Mouse (Mus musculus) inflammation-experienced regulatory T-cells, adult 6 months (primary cell): ENCODE results near the gene Apaf1. TPM values are rescaled to one million over a fixed set of nuclear protein-coding genes. Genes with fewer than 3 reads are reported as not detected.

ENCODE experiments used
- ATAC-seq: one replicate; pipeline ENCODE4 v1.8.0; 2017
- polyA plus RNA-seq, 3 experiments: library from polyadenylated mRNA; unstranded; fragments of 100-300 nt; shearing (Covaris generic); gene quantifications; one replicate each; pipeline ENCODE4 v1.2.1; 2017

Apaf1 gene
- polyA plus RNA-seq, 3 experiments from 2014 or later: 6.9 to 23.2 (median 11.6) TPM

DNA sequence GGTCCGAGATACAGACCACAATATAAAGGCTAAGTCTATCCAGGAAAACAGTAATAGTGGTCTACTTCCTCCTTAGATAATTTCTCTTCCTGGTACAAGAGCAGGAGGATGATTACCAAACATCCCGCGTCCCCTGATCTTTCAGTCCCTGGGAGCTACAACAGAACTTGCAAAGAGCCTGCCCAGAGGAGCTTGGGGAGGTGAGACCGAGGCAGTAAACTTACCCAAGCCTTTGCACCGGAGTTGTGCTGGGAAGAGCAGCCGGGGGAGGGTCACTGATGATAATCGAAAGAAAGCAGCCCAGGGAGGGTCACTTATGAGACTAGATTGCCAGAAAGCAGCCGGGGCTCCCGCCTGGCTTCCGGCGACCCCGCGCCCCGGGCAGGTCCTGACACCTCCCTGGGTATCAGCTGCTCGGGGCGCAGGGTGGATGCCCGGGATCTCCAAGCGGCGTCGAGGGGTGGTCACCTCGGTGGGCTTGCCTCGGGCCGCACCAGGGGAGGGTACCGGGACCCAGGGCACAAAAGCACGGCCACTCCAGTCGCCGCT lies 537 bp downstream of the Apaf1 start:
- peak; percentile 22 for ATAC-seq

DNA sequence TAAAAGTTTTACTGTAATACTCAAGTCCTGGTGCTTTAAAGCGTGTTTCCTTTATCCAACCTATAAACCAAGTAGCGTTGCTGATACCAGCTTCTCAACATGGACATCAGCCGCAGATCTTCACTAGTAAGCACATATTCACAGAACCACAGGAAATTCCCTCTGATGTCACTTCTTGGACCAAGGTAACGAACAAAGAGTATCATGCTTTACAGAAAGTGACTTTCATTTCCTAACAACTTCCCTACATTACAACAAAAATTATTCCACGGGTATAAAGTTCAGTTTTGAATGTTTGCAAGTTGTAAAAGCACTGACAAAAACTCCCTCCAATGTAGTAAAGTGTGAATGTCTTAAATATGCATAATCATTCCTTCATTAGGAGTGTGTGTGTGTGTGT lies 2.0 kb downstream of the Apaf1 start:
- ATAC-seq: no peak

- no peak for ATAC-seq
Observed at GRCm38 (mm10) chr10:91076667-91077066, 5.9 kb downstream of the Apaf1 start.

DNA sequence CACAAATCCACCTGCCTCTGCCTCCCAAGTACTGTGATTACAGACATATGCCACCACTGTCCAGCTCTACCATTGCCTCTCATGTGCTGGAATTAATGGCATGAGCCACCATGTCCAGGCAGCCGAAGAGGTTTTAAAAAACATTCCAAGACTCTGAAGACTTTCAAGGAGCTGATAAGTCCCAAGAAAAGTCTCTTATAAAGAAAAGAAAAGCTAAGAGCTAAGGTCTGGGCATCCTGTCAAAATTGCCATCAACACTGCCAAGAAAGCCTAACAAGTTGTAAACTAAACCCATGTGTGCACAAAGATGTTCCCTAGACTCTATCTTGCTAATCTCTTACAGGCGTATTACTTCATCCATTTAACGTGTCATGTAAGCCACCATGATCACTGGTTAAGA lies 9.2 kb downstream of the Apaf1 start:
- ATAC-seq: no peak

- ATAC-seq: peak; percentile 69
Observed at GRCm38 (mm10) chr10:91071768-91072167, 10.8 kb downstream of the Apaf1 start.

DNA sequence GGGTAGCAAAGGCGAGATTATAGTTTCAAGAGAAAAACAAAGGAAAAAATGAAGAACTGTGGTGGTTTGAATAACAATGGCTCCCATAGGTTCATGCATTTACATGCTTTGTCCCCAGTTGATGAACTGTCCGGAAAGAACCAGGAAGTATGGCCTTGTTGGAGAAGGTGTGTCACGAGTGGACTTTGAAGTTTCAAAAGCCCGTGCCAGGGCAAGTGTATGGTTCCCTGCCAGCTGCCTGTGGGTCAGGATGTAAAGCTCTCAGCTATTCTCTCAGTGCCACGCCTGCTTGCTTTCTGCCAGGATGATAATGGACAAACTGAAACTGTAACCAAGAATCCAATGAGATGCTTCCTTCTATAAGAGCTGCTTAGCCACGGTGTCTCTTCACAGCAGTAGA lies 20.2 kb downstream of the Apaf1 start:
- no peak for ATAC-seq

DNA sequence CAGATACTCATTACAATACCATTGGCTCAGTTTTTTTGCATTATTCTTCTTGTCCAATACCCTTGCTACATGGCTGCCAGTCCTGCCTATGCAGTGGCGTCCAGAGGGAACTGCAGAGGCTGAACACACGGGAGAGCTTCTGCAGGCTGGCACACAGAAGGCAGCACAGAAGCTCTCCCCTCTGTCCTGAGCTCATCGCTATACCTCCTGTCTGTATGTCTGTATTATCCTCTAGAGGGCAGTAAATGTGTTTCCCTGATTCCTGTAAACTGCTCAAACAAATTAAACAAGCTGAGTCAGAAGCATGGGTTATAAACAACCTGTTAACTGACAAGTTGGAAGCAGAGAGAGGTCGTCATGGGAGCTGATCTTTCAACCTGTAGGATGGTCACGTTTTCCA lies 21.8 kb downstream of the Apaf1 start:
- ATAC-seq: peak; percentile 38

- ATAC-seq: no peak
Observed at GRCm38 (mm10) chr10:91052734-91053133, 29.8 kb downstream of the Apaf1 start.

DNA sequence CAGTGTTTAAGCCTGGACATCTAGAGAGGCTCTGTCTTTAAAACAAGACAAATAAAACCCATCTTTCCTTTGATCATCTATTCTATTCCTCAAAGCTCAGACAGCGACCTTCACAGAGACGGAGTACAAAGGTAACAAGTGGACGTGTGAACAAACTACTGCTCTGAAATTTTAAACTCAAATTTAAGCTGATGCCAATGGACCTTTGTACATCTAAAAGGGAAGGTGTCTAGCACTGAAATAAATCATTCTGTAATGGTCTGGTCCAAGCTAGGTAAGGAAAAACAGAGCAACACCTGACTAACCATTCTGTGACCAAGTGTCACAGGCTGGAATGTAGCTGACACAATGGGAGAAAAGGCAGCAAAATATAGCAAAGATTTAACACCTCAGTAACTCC lies 31.4 kb downstream of the Apaf1 start:
- ATAC-seq: no peak

DNA sequence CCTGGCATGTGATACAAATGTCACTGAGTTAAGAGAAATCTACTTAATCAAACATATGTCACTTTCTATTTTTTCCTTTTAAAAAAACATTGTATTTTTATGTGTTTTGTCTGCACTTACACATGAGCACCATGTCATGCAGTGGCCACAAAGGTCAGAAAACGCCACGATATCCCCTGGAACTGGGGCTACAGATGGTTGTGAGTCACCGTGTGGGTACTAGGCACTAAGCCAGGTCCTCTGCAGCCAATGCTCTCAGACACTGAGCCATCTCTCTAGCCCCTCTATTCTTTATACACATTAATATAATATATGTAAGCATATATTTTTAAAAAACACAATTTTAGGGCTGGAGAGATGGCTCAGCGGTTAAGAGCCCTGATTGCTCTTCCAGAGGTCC lies 32.9 kb downstream of the Apaf1 start:
- no peak for ATAC-seq

- peak; percentile 43 for ATAC-seq
Observed at GRCm38 (mm10) chr10:91033942-91034341, 48.6 kb downstream of the Apaf1 start.

DNA sequence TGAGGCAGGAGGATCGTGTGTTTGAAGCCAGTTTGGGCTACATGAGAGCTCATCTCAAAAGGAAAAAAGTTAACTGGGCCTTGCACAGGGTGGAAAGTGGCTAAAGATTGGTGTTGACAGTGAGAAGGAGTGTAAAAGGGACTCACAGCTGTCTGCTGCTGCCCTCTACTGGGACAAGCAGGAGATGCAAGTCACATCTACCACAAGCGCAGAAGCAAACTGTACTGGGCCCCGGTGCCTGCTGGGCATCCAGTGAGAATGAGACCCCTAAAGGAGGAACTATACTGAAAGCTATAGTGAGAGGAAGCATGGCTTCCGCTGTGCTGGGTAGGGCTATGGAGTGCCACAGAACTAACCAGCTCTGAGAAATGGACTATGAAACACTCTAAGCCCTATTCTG lies 50.2 kb downstream of the Apaf1 start:
- ATAC-seq: peak; percentile 75

DNA sequence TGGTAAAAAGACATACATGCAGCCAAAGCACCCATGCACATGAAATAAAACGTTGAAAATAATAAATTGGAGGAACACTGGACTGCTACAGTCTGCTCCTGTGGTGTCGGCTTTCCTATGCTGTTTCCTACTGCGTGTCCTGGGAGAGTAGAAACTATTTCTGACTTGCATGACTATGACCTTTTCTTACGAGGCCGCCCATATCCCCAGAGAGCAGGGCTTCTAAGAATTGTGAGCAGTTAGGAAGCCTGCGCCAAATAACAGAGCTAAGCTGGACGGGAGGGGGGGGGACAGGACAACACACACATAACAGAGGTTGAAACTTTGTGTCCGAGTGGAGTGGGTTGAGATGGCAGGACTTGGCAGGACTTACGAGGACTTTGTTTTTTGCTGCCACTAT lies 51.4 kb downstream of the Apaf1 start:
- ATAC-seq: no peak

DNA sequence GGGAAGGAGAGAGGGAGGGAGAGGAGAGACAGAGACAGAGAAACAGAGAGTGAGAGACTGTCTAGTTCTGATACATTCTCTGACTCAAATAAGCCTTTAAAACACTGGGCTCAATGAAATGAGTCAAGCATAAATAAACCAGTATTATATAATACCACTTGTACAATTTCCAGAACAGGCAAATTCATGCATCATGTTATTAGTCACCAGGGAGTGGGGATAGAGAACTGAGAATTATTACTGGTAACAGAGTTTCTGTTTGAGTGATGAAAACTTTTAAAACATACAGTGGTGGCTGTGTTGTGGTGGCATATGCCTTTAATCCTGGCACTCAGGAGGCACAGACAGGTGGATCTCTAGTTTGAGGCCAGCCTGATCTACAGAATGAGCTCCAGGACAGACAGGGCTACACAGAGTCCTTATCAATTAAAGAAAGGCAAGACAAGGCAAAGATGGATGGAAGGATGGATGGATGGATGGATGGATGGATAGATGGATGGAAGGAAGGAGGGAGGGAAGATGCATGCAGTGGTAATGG lies 53.5 kb downstream of the Apaf1 start:
- ATAC-seq: no peak

- ATAC-seq: no peak
Observed at GRCm38 (mm10) chr10:91027964-91028363, 54.6 kb downstream of the Apaf1 start.

- ATAC-seq: no peak
Observed at GRCm38 (mm10) chr10:91027468-91027867, 55.1 kb downstream of the Apaf1 start.

- ATAC-seq: no peak
Observed at GRCm38 (mm10) chr10:91005858-91006538, 76.6 kb downstream of the Apaf1 start.

DNA sequence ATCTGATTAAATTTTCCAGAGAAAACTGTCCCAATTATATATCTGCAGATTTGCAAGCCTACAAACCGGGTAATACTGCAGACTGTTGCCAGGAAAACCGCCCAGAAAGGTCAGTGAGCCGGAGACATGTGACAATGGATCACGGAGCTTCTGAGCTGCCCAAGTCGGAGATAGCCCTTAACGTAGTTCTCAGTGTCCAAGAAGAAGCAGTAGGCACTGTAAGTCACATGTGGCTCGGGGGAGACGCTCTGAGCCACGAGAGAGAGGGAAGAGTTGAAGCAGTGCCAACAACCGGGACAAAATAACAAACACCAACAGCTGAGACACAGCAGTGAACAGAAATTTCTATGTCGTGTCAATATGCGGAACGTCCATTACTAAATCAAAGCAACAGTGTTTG lies 81.1 kb downstream of the Apaf1 start:
- no peak for ATAC-seq

- ATAC-seq: no peak
Observed at GRCm38 (mm10) chr10:90999899-91000298, 82.7 kb downstream of the Apaf1 start.

DNA sequence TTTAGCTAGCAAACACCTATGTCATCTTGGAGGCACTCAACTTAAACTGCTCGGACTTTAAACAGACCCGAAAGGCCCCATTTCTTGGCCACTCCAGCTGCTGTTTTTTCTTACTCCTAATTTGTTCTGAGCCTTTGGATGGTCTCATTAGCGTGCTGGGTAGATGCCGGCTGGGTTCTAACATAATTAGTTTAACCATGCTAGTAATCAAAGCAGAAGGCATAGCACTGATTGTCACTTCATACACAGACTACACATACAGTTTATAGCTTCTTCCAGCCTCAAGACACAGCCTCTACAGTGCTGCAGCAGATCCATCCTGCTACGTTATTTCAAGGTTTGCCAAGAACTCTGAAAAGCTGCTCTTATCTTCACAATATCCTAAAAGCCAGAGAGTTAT lies 88.7 kb downstream of the Apaf1 start:
- ATAC-seq: no peak

GRCm38 (mm10) chr10:90992237-90992636 lies 90.3 kb downstream of the Apaf1 start:
- no peak for ATAC-seq

DNA sequence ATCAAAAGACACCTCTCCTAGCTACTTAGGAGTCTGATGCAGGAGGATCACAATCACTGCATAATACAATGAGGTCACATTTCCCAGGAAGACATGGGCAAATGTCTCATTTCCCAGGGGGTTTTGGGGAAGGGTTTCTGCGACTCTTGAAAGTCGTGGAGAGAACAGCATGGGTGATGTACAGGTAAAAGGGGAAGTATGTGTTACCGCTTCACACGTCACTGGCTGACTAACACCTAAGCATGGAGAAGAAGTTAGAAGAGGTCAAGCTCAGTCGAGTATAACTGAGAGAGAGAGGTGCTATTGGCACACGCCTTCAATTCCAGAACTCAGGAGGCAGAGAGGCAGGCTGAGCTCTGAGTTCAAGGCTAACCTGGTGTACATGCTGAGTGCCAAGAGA lies 92.2 kb downstream of the Apaf1 start:
- no peak for ATAC-seq

GRCm38 (mm10) chr10:90983046-90983445 lies 99.5 kb downstream of the Apaf1 start:
- ATAC-seq: no peak

- ATAC-seq: no peak
Observed at GRCm38 (mm10) chr10:90981811-90982210, 100.8 kb downstream of the Apaf1 start.

DNA sequence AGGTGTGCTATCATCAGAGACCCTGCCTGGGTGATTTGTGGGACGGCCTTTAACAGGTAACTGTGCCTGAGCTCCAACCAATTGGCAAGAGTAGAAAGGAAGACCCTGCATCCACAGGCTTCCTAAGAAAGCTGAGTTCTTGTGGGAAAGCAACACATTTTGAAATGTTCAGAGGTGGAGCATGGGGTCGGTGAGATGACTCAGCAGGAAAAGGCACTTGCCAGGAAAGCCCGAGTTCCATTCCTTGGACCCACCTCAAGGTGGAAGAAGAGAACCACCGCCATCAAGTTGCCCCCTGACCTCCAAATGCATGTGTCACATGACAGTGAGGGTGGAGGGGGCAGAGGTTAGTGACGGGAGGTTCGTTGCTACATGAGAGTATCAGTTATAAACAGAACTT lies 108.1 kb downstream of the Apaf1 start:
- ATAC-seq: no peak
